10 mouse cellular contexts compared by ENCODE assay signal in genomic region chr10:83984697-83985415, GRCm38 (mm10).
A peak's percentile ranks its signal among the peaks of the same experiment; 100 is the strongest.
DNase-seq lines count a peak whose midpoint lies in the region; ATAC-seq and TF ChIP-seq lines count a peak whose summit lies in the region.
"Had no signal": no experiment of that assay in that cellular context is flagged by ENCODE, and none has a peak within 500 bp of the region (broad histone marks: within the 10 kb centered on the region; RNA-seq: fewer than 3 reads in every experiment).

No protein-coding gene starts in this region.

- peaks cover 8% of the 10 kb centered on the region for H3K4me1 ChIP-seq in hindbrain, embryonic 13.5 days (replicated peaks)
- H3K4me1 ChIP-seq in hindbrain, embryonic 11.5 days (replicated peaks; ENCODE audit: control insufficient read depth, insufficient read depth, low read length): no peaks in the 10 kb centered on the region
- H3K4me1 ChIP-seq in midbrain, embryonic 10.5 days: peaks cover 10% of the 10 kb centered on the region
- H3K4me1 ChIP-seq in midbrain, embryonic 15.5 days: no peaks in the 10 kb centered on the region
- no peaks in the 10 kb centered on the region for H3K4me1 ChIP-seq in embryonic facial prominence, embryonic 10.5 days
- no peaks in the 10 kb centered on the region for H3K4me1 ChIP-seq in liver, postnatal 0 days (ENCODE audit: insufficient read depth)
- H3K4me1 ChIP-seq: hindbrain, embryonic 15.5 days had no signal

- no peak overlapping the region for H3K9ac ChIP-seq in hindbrain, embryonic 13.5 days
- no peak overlapping the region for H3K9ac ChIP-seq in hindbrain, embryonic 11.5 days (ENCODE audit: low read depth, low read length)
- H3K9ac ChIP-seq in midbrain, embryonic 15.5 days: no peak overlapping the region
- H3K9ac ChIP-seq in liver, postnatal 0 days (replicated peaks): no peak overlapping the region
- H3K9ac ChIP-seq: hindbrain, embryonic 15.5 days had no signal

- H3K4me2 ChIP-seq in hindbrain, embryonic 13.5 days: no peak overlapping the region
- H3K4me2 ChIP-seq in hindbrain, embryonic 11.5 days (replicated peaks; ENCODE audit: low read depth, low read length): no peak overlapping the region
- H3K4me2 ChIP-seq in midbrain, embryonic 15.5 days: no peak overlapping the region
- no peak overlapping the region for H3K4me2 ChIP-seq in liver, postnatal 0 days (ENCODE audit: low read depth, low read length)
- H3K4me2 ChIP-seq: hindbrain, embryonic 15.5 days had no signal

- TF ChIP-seq EP300 in liver, postnatal 0 days (IDR thresholded peaks at IDR 0.05; ENCODE audit: low read depth): no peak

- 64% methylated on average over 12 of the region's 12 CpGs for WGBS in hindbrain, embryonic 13.5 days
- 59% methylated on average over 12 of the region's 12 CpGs for WGBS in hindbrain, embryonic 11.5 days
- WGBS in midbrain, embryonic 10.5 days: 67% methylated on average over 12 of the region's 12 CpGs
- 46% methylated on average over 12 of the region's 12 CpGs for WGBS in midbrain, embryonic 15.5 days
- 63% methylated on average over 12 of the region's 12 CpGs for WGBS in embryonic facial prominence, embryonic 10.5 days
- WGBS in liver, postnatal 0 days (ENCODE audit: insufficient replicate concordance): 73% methylated on average over 12 of the region's 12 CpGs

- DNase-seq in hindbrain, embryonic 11.5 days (ENCODE audit: low spot score): no peak
- DNase-seq in midbrain, embryonic 10.5 days (ENCODE audit: low spot score): no peak
- no peak for DNase-seq in embryonic facial prominence, embryonic 10.5 days (ENCODE audit: low spot score)
- peak; percentile 20 to 28 for DNase-seq in layer of hippocampus, postnatal 10 days (ENCODE audit: low spot score in 2 of 2)
- DNase-seq in liver, postnatal 0 days: no peak
- no peak for DNase-seq in urinary bladder, postnatal 36 days (ENCODE audit: low spot score in 2 of 2)

- no peak overlapping the region for H3K27ac ChIP-seq in hindbrain, embryonic 13.5 days
- H3K27ac ChIP-seq in hindbrain, embryonic 11.5 days (ENCODE audit: low read depth, low read length): no peak overlapping the region
- H3K27ac ChIP-seq in midbrain, embryonic 10.5 days (replicated peaks): peak overlapping the region; percentile 61
- H3K27ac ChIP-seq in midbrain, embryonic 15.5 days: no peak overlapping the region
- H3K27ac ChIP-seq in embryonic facial prominence, embryonic 10.5 days (replicated peaks): 0 out of 2 replicates have a peak overlapping the region, but pooled peaks have one; percentile 19
- no peak overlapping the region for H3K27ac ChIP-seq in liver, postnatal 0 days (ENCODE audit: low read depth)
- H3K27ac ChIP-seq: hindbrain, embryonic 15.5 days had no signal

- 0 out of 2 replicates have a peak, but pooled peaks have one; percentile 32 for ATAC-seq in hindbrain, embryonic 13.5 days (ENCODE audit: low FRiP score)
- no peak for ATAC-seq in hindbrain, embryonic 11.5 days (ENCODE audit: low FRiP score)
- ATAC-seq in midbrain, embryonic 15.5 days (replicated peaks): no peak
- no peak for ATAC-seq in liver, postnatal 0 days
- ATAC-seq: CD4-positive, CD25-positive, alpha-beta regulatory T cell, adult 4 months had no signal

- TF ChIP-seq CTCF in liver, postnatal 0 days (IDR thresholded peaks at IDR 0.05; ENCODE audit: low read depth): no peak

- H3K36me3 ChIP-seq in hindbrain, embryonic 13.5 days: no peaks in the 10 kb centered on the region
- no peaks in the 10 kb centered on the region for H3K36me3 ChIP-seq in hindbrain, embryonic 11.5 days (ENCODE audit: control insufficient read depth, insufficient read depth, low read length)
- H3K36me3 ChIP-seq in midbrain, embryonic 10.5 days: no peaks in the 10 kb centered on the region
- H3K36me3 ChIP-seq in midbrain, embryonic 15.5 days (replicated peaks): no peaks in the 10 kb centered on the region
- no peaks in the 10 kb centered on the region for H3K36me3 ChIP-seq in embryonic facial prominence, embryonic 10.5 days (replicated peaks)
- no peaks in the 10 kb centered on the region for H3K36me3 ChIP-seq in liver, postnatal 0 days (replicated peaks; ENCODE audit: insufficient read depth, low read length)
- H3K36me3 ChIP-seq: hindbrain, embryonic 15.5 days had no signal

- H3K4me3 ChIP-seq in hindbrain, embryonic 13.5 days: no peak overlapping the region
- no peak overlapping the region for H3K4me3 ChIP-seq in hindbrain, embryonic 11.5 days (ENCODE audit: low read depth, low read length)
- H3K4me3 ChIP-seq in midbrain, embryonic 10.5 days: no peak overlapping the region
- H3K4me3 ChIP-seq in midbrain, embryonic 15.5 days: no peak overlapping the region
- H3K4me3 ChIP-seq in embryonic facial prominence, embryonic 10.5 days: no peak overlapping the region
- H3K4me3 ChIP-seq in liver, postnatal 0 days (ENCODE audit: low read depth, low read length): no peak overlapping the region
- H3K4me3 ChIP-seq: hindbrain, embryonic 15.5 days had no signal

- H3K27me3 ChIP-seq in hindbrain, embryonic 13.5 days: no peaks in the 10 kb centered on the region
- no peaks in the 10 kb centered on the region for H3K27me3 ChIP-seq in hindbrain, embryonic 11.5 days (ENCODE audit: control insufficient read depth, insufficient read depth, low read length)
- no peaks in the 10 kb centered on the region for H3K27me3 ChIP-seq in midbrain, embryonic 10.5 days (ENCODE audit: low read depth, poor library complexity, severe bottlenecking)
- H3K27me3 ChIP-seq in midbrain, embryonic 15.5 days (replicated peaks): no peaks in the 10 kb centered on the region
- 0 out of 2 replicates have a peak, but pooled peaks cover 5% of the 10 kb centered on the region for H3K27me3 ChIP-seq in embryonic facial prominence, embryonic 10.5 days (replicated peaks; ENCODE audit: low read depth, poor library complexity, severe bottlenecking)
- 0 out of 2 replicates have a peak, but pooled peaks cover 4% of the 10 kb centered on the region for H3K27me3 ChIP-seq in liver, postnatal 0 days (ENCODE audit: insufficient read depth, low read length)
- H3K27me3 ChIP-seq: hindbrain, embryonic 15.5 days had no signal

- no peaks in the 10 kb centered on the region for H3K9me3 ChIP-seq in hindbrain, embryonic 13.5 days
- H3K9me3 ChIP-seq in hindbrain, embryonic 11.5 days (ENCODE audit: control insufficient read depth, low read length): no peaks in the 10 kb centered on the region
- H3K9me3 ChIP-seq in midbrain, embryonic 10.5 days (replicated peaks): no peaks in the 10 kb centered on the region
- H3K9me3 ChIP-seq in midbrain, embryonic 15.5 days: no peaks in the 10 kb centered on the region
- no peaks in the 10 kb centered on the region for H3K9me3 ChIP-seq in embryonic facial prominence, embryonic 10.5 days
- H3K9me3 ChIP-seq in liver, postnatal 0 days (ENCODE audit: low read length): no peaks in the 10 kb centered on the region
- H3K9me3 ChIP-seq: hindbrain, embryonic 15.5 days had no signal

Comparison
In these comparisons a context has a peak if more than half of its experiments do, and no peak if none do; other contexts are left out.
1. H3K27ac ChIP-seq: peak in midbrain, embryonic 10.5 days (single experiment) and embryonic facial prominence, embryonic 10.5 days (single experiment); none in hindbrain, embryonic 13.5 days (single experiment), hindbrain, embryonic 11.5 days (single experiment), midbrain, embryonic 15.5 days (single experiment) and liver, postnatal 0 days (single experiment).
2. DNase-seq: peak in layer of hippocampus, postnatal 10 days (2 of 2); none in hindbrain, embryonic 11.5 days (single experiment), midbrain, embryonic 10.5 days (single experiment), embryonic facial prominence, embryonic 10.5 days (single experiment), liver, postnatal 0 days (single experiment) and urinary bladder, postnatal 36 days (0 of 2).